Mouse (Mus musculus) embryonic facial prominence, embryonic 12.5 days (tissue): ENCODE results near the gene Asap3. TPM values are rescaled to one million over a fixed set of nuclear protein-coding genes. Genes with fewer than 3 reads are reported as not detected.
A peak's percentile ranks its signal among the peaks of the same experiment; 100 is the strongest.

Source experiments
- ATAC-seq: fragments of 200-750 bp; cut with Nextera tagmentation; 2 replicates; pipeline ENCODE4 v1.8.0; 2017; ENCODE audit not compliant: insufficient number of reproducible peaks, insufficient read depth, low FRiP score, low TSS enrichment
- H3K27ac ChIP-seq: fragments of 300-500 bp; sonication (generic); 2 replicates; pipeline ENCODE4 v1.5.1; 2016; ENCODE audit warnings: mild to moderate bottlenecking
- H3K27me3 ChIP-seq: fragments of 300-500 bp; sonication (generic); 2 replicates; pipeline ENCODE4 v1.6.1; 2016; ENCODE audit warnings: mild to moderate bottlenecking, moderate library complexity
- H3K36me3 ChIP-seq: fragments of 300-500 bp; sonication (generic); 2 replicates; pipeline ENCODE4 v1.6.1; 2016; ENCODE audit warnings: mild to moderate bottlenecking
- H3K4me1 ChIP-seq: fragments of 300-500 bp; sonication (generic); 2 replicates; pipeline ENCODE4 v1.6.1; 2016
- H3K4me2 ChIP-seq: fragments of 300-500 bp; sonication (generic); replicated peaks from 2 replicates; pipeline ENCODE4 v1.6.1; 2016; ENCODE audit warnings: mild to moderate bottlenecking, moderate library complexity
- H3K4me3 ChIP-seq: fragments of 300-500 bp; sonication (generic); 2 replicates; pipeline ENCODE4 v1.5.1; 2016; ENCODE audit warnings: mild to moderate bottlenecking
- H3K9ac ChIP-seq: fragments of 300-500 bp; sonication (generic); 2 replicates; pipeline ENCODE4 v1.6.1; 2016; ENCODE audit warnings: mild to moderate bottlenecking, moderate library complexity
- H3K9me3 ChIP-seq: fragments of 300-500 bp; sonication (generic); 2 replicates; pipeline ENCODE4 v1.6.1; 2016; ENCODE audit warnings: mild to moderate bottlenecking, moderate library complexity
- WGBS: fragments of 180-500 bp; shearing (Covaris S2); methylation state at CpG from one replicate; pipeline ENCODE4 v1.1.7; 2016; 5-methylcytosine and 5-hydroxymethylcytosine counted together
- polyA plus RNA-seq: library from polyadenylated mRNA; unstranded; fragments of >200 nt; fragmentation: Nextera tagmentation; extraction: Ambion mirVana; gene quantifications from 2 replicates; pipeline ENCODE4 v1.2.1, GENCODE M21; 2016

Gene Asap3
- polyA plus RNA-seq, 1 experiment from 2014 or later, result 13.3 TPM

DNA sequence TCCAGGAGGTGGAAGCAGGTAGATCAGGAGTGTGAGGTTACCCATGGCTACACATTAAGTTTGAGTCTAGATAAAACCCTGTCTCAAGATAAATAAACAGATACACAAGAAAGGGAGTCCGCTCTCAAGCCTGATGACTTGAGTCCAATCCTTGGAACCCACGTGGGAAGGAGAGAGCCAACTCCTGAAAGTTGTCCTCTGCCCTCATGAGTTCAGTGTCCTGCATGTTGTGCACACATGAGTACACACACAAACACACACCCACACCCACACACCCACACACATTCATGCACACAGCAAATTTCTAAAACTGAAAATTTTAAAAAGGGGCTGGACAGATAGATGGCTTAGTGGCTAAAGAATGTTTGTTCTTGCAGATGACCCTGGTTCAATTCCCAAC lies 1.4 kb upstream of the Asap3 start:
- no peaks in the 10 kb centered on the region for H3K9me3 ChIP-seq
- no peak overlapping the region for H3K9ac ChIP-seq
- H3K27ac ChIP-seq, result no peak overlapping the region
- ATAC-seq, result no peak
- 0 out of 2 replicates have a peak, but pooled peaks cover 3% of the 10 kb centered on the region for H3K27me3 ChIP-seq
- peaks cover 34% of the 10 kb centered on the region for H3K4me1 ChIP-seq
- no peaks in the 10 kb centered on the region for H3K36me3 ChIP-seq
- H3K4me3 ChIP-seq, result no peak overlapping the region
- H3K4me2 ChIP-seq, result no peak overlapping the region
- 82% methylated on average over 2 of the region's 2 CpGs for WGBS

DNA sequence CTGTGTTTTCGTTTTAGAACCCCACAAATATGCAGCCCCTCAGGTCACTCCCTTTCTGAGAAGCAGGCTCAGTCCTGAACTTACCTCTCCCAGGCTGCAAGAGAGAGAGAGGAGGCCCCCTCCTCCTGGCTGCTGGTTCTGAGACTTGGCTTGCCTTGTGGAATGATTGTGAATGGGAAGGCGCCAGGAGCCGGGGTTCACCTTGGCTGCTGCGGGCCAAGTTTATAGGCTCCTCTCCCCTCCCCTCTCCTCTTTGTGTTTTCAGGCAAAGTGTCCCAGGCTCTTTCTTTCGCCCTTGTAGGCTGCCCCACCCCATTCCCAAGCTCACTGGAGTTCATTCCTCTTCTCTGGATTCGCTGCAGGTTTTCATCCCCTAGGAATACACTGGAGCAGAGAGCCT lies 778 bp downstream of the Asap3 start:
- Histone ChIP-seq H3K27me3 (no peaks in the 10 kb centered on the region), H3K4me3 (peak overlapping the region; percentile 66), H3K36me3 (no peaks in the 10 kb centered on the region), H3K4me1 (peaks cover 34% of the 10 kb centered on the region), H3K27ac (no peak overlapping the region), H3K9me3 (no peaks in the 10 kb centered on the region), H3K4me2 (peak overlapping the region; percentile 86), H3K9ac (peak overlapping the region; percentile 70)
- ATAC-seq, result no peak
- under 1% methylated on average over 6 of the region's 6 CpGs for WGBS

DNA sequence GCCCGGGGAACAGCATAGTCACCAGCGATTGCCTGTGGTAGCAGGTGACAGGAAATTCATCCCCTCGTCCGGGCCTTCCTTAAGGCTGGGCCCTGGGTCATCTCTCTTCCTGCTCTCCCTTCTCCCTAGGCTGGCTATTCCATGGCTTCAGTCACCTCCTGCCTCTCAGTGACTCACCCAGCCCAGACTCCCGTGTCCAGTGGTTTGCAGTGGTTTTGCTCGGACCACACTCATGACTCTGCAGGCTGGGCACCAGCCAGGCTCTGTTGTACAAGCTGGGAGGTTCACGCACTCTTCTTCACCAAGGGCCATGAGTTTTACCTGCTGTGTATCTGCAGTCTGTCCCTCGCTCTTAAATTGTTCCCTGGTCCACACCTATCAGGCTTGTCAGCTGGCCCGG lies 4.8 kb downstream of the Asap3 start:
- ATAC-seq, result no peak
- H3K9ac ChIP-seq, result no peak overlapping the region; the same call in 1 of the 2 replicates
- H3K27ac ChIP-seq, result no peak overlapping the region
- H3K4me2 ChIP-seq, result no peak overlapping the region
- H3K9me3 ChIP-seq, result no peaks in the 10 kb centered on the region
- 0 out of 2 replicates have a peak, but pooled peaks cover 6% of the 10 kb centered on the region for H3K36me3 ChIP-seq
- H3K4me1 ChIP-seq, result peaks cover 20% of the 10 kb centered on the region
- no peaks in the 10 kb centered on the region for H3K27me3 ChIP-seq
- 77% methylated on average over 9 of the region's 9 CpGs for WGBS
- H3K4me3 ChIP-seq, result no peak overlapping the region

DNA sequence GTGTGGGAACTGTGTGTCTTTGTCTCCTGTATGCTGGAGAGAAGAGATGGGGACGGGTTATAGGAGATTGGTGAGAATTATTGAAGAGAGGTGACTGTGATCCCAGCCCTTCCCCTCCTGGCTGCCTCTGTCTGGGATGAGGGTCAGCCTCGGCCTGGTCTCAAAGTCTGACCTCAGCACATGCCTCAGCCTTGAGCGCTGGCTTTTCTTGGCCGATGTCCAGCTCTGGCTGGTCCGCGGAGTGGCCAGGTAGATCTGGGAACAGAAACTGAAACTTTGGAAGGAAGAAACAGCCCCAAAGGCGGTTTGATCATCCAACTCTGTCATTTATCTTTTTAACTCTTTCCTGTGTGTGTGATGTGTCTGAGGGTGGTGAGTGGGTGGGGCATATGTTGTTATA lies 7.5 kb downstream of the Asap3 start:
- 0 out of 2 replicates have a peak, but pooled peaks cover 6% of the 10 kb centered on the region for H3K36me3 ChIP-seq
- H3K9ac ChIP-seq, result no peak overlapping the region
- no peak overlapping the region for H3K4me3 ChIP-seq
- H3K4me1 ChIP-seq, result peaks cover 23% of the 10 kb centered on the region
- H3K27ac ChIP-seq, result no peak overlapping the region
- no peak for ATAC-seq
- WGBS, result 57% methylated on average over 7 of the region's 7 CpGs
- H3K27me3 ChIP-seq, result no peaks in the 10 kb centered on the region
- no peak overlapping the region for H3K4me2 ChIP-seq
- no peaks in the 10 kb centered on the region for H3K9me3 ChIP-seq

DNA sequence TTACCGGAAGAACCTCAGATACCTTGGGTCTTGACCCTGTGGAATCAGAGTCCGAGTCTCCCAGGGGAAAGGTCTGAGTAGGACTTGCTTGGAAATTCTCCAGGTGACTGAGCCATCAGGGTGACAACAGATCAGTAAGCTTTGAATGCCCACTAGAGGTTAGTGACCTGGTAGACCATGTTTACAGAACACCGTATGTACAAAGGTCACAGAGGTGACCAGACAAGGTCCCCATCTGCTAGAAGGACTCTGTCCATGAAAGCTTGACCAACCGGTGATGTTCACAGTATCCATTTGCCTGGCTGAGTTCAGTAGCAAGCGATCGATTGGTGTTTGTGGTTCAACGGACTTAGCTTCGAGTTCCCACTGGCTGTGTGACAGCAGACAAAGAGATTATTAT lies 8.7 kb downstream of the Asap3 start:
- WGBS, result 79% methylated on average over 8 of the region's 8 CpGs

DNA sequence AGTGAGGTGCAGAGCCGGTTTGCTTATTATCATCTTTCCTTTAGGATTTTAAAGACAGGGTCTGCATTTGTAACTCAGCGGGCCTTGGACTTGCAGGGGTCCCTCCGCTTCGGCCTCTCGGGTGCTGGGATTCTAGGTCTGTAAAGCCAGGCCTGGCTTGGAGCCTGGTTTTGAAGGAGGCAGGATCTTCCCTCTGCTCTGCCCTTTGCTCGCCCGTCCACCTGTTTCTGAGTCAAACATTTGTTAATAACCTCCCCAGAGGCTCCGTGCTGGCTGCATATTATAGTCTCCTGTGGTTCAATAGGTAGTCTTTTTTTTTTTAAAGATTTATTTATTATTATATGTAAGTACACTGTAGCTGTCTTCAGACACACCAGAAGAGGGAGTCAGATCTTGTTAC lies 9.4 kb downstream of the Asap3 start:
- Histone ChIP-seq H3K4me2 (no peak overlapping the region), H3K9me3 (no peaks in the 10 kb centered on the region), H3K36me3 (0 out of 2 replicates have a peak, but pooled peaks cover 6% of the 10 kb centered on the region), H3K4me3 (no peak overlapping the region), H3K9ac (no peak overlapping the region), H3K27ac (no peak overlapping the region), H3K4me1 (peaks cover 37% of the 10 kb centered on the region), H3K27me3 (no peaks in the 10 kb centered on the region)
- ATAC-seq, result no peak
- 76% methylated on average over 8 of the region's 8 CpGs for WGBS

More for the DNA sequence above, 8.7 kb downstream of the Asap3 start:
- Histone ChIP-seq H3K4me1 (peaks cover 30% of the 10 kb centered on the region), H3K9me3 (no peaks in the 10 kb centered on the region), H3K4me3 (no peak overlapping the region), H3K27ac (no peak overlapping the region), H3K36me3 (0 out of 2 replicates have a peak, but pooled peaks cover 6% of the 10 kb centered on the region), H3K27me3 (no peaks in the 10 kb centered on the region), H3K4me2 (no peak overlapping the region), H3K9ac (no peak overlapping the region)
- no peak for ATAC-seq

DNA sequence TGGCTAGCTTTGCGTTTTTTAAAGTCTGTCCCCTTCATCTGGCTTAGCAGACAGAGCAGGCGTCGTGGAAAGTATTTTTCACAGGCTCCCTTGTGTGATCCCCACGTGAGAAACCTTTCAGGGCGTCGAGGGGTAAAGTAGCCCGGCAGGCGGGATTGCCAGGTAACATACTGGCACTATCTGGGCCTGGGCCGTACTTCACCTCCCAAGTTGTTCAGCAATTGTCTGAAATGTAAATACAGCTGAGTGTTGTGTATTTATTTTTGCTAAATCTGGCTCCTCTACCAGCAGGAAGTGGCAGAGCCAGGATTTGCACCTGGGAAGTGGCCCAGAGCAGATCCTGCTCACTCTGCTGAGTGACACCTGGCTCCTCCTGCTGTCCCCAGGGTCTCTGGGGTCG lies 10.9 kb downstream of the Asap3 start:
- WGBS, result 61% methylated on average over 10 of the region's 10 CpGs
- no peaks in the 10 kb centered on the region for H3K9me3 ChIP-seq
- H3K36me3 ChIP-seq, result 0 out of 2 replicates have a peak, but pooled peaks cover 6% of the 10 kb centered on the region
- H3K27me3 ChIP-seq, result no peaks in the 10 kb centered on the region
- H3K27ac ChIP-seq, result 0 out of 2 replicates have a peak overlapping the region, but pooled peaks have one; percentile 11
- H3K9ac ChIP-seq, result no peak overlapping the region
- no peak overlapping the region for H3K4me2 ChIP-seq
- no peak overlapping the region for H3K4me3 ChIP-seq
- no peak for ATAC-seq
- H3K4me1 ChIP-seq, result peaks cover 42% of the 10 kb centered on the region

DNA sequence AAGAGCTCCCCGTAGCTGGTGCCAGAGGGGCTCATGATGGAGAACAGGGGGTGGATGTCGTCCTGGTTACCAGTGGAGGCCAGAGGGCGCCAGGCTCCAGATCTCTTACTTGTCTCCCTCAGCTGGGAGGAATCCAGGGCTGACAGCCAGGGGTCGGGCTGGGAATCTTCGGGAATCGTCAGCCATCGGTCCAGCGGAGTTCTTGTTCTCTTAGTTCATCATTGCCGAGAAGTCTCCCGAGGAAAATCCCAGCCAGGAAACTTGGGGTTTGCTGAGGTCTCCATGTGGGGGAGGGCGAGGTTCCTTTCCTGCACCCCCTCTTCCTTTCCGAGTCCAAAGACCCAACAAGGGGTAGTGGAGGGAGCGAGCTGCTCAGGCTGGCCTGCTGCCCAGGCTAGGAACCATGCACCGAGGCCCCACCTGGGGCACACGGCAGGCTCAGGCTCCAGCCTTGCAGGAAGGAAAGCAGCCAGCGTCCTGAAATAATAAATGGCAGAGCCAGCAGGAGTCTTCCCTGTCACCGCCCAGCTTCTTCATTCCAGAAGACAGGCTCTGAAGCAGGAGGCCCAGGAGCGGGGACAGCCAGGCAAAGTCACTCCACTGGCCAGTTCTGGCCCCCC lies 12.5 kb downstream of the Asap3 start:
- Histone ChIP-seq H3K4me3 (no peak overlapping the region), H3K9me3 (no peaks in the 10 kb centered on the region), H3K9ac (peak overlapping the region; percentile 44), H3K4me1 (peaks cover 43% of the 10 kb centered on the region), H3K27me3 (no peaks in the 10 kb centered on the region), H3K4me2 (peak overlapping the region; percentile 30), H3K36me3 (0 out of 2 replicates have a peak, but pooled peaks cover 6% of the 10 kb centered on the region), H3K27ac (peak overlapping the region; percentile 75)
- WGBS, result 8% methylated on average over 18 of the region's 18 CpGs
- ATAC-seq, result no peak

DNA sequence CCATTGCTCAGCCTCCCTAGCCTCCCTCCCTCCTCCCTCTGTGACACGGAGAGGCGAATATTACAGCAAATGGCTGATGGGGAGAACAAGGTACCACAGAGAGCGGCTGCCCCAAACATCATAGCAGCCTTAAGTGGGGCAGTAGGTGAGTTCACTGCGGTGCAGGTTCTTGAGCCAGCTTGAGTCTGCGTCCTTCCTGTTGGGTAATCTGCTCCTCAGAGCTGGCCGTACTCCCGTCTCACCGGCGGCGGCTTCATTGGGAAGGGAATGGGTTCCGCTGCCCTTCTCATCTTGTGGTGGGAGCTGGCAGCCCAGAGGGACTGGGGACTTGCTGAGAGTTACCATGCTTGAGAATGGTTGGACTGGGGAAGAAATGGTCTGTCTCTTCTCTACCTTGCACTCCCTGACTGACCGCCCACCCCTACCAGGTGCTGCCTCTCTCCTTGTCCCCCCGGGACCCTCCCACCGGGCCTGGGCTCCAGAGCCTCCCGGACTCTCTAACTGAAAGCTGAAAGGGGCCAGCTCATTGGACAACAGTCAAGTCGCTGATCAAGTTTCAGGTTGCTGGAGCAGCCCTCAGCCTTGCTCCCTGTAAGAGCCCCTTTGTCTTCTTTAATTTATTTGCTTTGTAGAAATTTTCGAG lies 14.1 kb downstream of the Asap3 start:
- H3K4me1 ChIP-seq, result peaks cover 46% of the 10 kb centered on the region
- no peak overlapping the region for H3K9ac ChIP-seq
- peak overlapping the region; percentile 76 for H3K27ac ChIP-seq

DNA sequence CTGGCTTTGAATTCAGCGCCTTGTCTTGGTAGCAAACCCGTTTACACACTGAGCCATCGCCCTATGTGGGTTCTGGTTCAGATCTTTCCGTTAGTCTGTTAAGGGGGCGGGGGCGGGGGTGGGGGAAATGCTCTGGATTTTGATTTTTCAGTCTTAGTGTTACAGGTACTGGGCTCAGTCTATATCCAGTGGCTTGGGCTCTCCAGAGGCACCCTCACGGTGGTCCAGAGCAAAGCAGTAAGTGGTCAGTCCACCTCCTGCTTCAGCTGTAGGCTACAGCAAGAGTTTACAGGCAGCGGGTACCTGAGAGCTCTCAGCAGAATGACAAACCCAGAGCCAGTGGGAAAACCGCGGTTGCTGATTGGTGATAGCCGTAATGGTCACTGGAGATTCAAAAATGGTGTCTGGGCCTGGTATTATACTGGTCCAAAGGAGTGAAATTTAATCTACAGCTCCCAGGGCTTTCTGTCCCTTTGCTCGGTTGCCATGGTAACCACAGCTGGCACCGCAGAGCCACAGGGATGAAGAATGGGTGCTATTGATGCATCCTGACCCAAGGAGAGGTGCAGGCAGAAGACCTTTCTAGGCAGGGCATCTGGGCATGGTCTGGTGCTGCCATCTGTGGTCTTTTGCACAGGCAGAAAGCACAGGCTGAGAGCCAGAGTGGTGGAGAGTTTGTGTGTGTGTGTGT lies 17.5 kb downstream of the Asap3 start:
- Histone ChIP-seq H3K4me1 (peaks cover 36% of the 10 kb centered on the region), H3K9me3 (no peaks in the 10 kb centered on the region), H3K4me3 (no peak overlapping the region), H3K36me3 (no peaks in the 10 kb centered on the region), H3K9ac (no peak overlapping the region), H3K4me2 (no peak overlapping the region), H3K27ac (no peak overlapping the region), H3K27me3 (no peaks in the 10 kb centered on the region)
- ATAC-seq, result no peak
- 64% methylated on average over 13 of the region's 13 CpGs for WGBS

More for the DNA sequence above, 14.1 kb downstream of the Asap3 start:
- Histone ChIP-seq H3K9me3 (no peaks in the 10 kb centered on the region), H3K4me2 (peak overlapping the region; percentile 41), H3K36me3 (no peaks in the 10 kb centered on the region), H3K4me3 (peak overlapping the region; percentile 4; the same call in 1 of the 2 replicates), H3K27me3 (no peaks in the 10 kb centered on the region)
- 5% methylated on average over 17 of the region's 17 CpGs for WGBS
- ATAC-seq, result peak; percentile 76

DNA sequence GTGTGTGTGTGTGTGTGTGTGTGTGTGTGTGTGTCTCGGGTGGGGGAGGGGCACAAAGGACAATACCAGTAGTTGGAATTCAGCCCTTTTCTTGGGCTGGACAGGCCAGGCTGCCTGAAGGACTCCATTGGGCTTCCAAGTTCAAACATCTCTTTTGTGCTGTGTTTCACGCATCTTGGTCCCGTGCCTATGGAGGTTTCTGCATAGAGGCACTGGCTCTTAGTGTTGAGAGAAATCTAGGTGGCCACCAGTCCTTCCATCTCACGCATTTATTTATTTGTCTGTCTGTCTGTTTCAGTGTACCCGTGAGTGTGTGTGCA lies 18.0 kb downstream of the Asap3 start:
- H3K9me3 ChIP-seq, result no peaks in the 10 kb centered on the region
- peak overlapping the region; percentile 1; the same call in 1 of the 2 replicates for H3K27ac ChIP-seq
- no peak overlapping the region for H3K9ac ChIP-seq
- no peaks in the 10 kb centered on the region for H3K36me3 ChIP-seq
- no peak overlapping the region for H3K4me2 ChIP-seq
- H3K4me1 ChIP-seq, result peaks cover 31% of the 10 kb centered on the region
- WGBS, result 43% methylated on average over 5 of the region's 5 CpGs
- no peak for ATAC-seq
- H3K27me3 ChIP-seq, result no peaks in the 10 kb centered on the region
- no peak overlapping the region for H3K4me3 ChIP-seq
